Mouse (Mus musculus): ENCODE data around the gene Inafm1.

- TF ChIP-seq GATA1 (IDR thresholded peaks at IDR 0.05; ENCODE audit: borderline replicate concordance, low read length) (no peak), FLI1 (IDR thresholded peaks at IDR 0.05; ENCODE audit: low read length) (no peak)
These were observed 43.7 kb upstream of the Inafm1 start for GRCm38 (mm10) chr7:16317094-16317493.

Measured in megakaryocyte, embryonic 14.5 days (primary cell).